Mouse (Mus musculus) kidney, adult 2 months (tissue): ENCODE data around the gene Galnt6.

Experiments
- CTCF ChIP-seq: fragments of 200-500 bp; conservative IDR thresholded peaks from 2 replicates; pipeline ENCODE4 v1.5.1; 2011; ENCODE audit warnings: low read depth, mild to moderate bottlenecking, control low read depth, low read length, moderate library complexity, mixed read lengths; ENCODE audit not compliant: insufficient read depth, insufficient read length
- POLR2A ChIP-seq: fragments of 200-500 bp; IDR thresholded peaks from one replicate; pipeline ENCODE4 v1.6.1; 2011; ENCODE audit warnings: low read depth, low read length, control low read depth

DNA sequence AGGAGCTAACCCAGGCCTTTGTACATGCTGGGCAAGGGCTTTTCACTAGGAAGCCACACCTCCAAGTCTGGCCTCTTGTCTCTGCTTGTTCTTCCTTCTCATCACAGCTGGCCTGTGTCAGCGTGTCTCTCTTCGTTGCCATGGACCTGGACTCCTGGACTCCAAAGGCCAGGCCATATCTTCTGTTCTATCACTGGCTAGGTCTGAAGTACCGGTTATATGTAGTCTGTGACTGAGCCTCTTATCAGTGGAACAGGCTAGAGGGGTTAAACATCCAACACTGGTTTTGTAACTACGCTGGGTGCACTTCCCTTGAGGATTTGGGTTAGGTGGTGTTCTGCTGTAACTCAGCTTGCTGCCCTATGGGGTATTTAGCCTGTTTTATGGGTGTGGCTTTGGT lies 7.2 kb downstream of the Galnt6 start:
- TF ChIP-seq CTCF (no peak), POLR2A (no peak)
